Mouse (Mus musculus) G1E-ER4 (cell line): ENCODE results near the gene Rdh19. TPM values are rescaled to one million over a fixed set of nuclear protein-coding genes. Genes with fewer than 3 reads are reported as not detected.

ENCODE experiments used
- GATA1 ChIP-seq: IDR thresholded peaks from one replicate; pipeline ENCODE4 v1.8.0; 2012; ENCODE audit warnings: low read length, inconsistent platforms
- polyA plus RNA-seq: library from polyadenylated mRNA; stranded (reverse); fragments of >175 nt; gene quantifications from 2 replicates; pipeline ENCODE4 v1.2.3, GENCODE M21; 2012

The Rdh19 gene
- not detected in 2 replicates for polyA plus RNA-seq

GRCm38 (mm10) chr10:127849628-127850027, at the start of gene Rdh19:
Gene Rdh19 (plus strand): TSS chr10:127849928.
- TF ChIP-seq GATA1, result no peak

- TF ChIP-seq GATA1, result no peak
Observed at GRCm38 (mm10) chr10:127800891-127801290, 48.8 kb upstream of the Rdh19 start, which contains the start of gene Rdh16. Gene Rdh16 (plus strand): TSS chr10:127801152.

- TF ChIP-seq GATA1, result no peak
Observed at GRCm38 (mm10) chr10:127801612-127802011, 48.1 kb upstream of the Rdh19 start.

- TF ChIP-seq GATA1, result no peak
Observed at GRCm38 (mm10) chr10:127802236-127802635, 47.5 kb upstream of the Rdh19 start.

GRCm38 (mm10) chr10:127804416-127804815, 45.3 kb upstream of the Rdh19 start:
- TF ChIP-seq GATA1, result no peak

- TF ChIP-seq GATA1, result no peak
Observed at GRCm38 (mm10) chr10:127815888-127816287, 33.8 kb upstream of the Rdh19 start.

- TF ChIP-seq GATA1, result no peak
Observed at GRCm38 (mm10) chr10:127825386-127825785, 24.3 kb upstream of the Rdh19 start.

GRCm38 (mm10) chr10:127829121-127829520, 20.6 kb upstream of the Rdh19 start:
- TF ChIP-seq GATA1, result no peak

- TF ChIP-seq GATA1, result no peak
Observed at GRCm38 (mm10) chr10:127835292-127835691, 14.4 kb upstream of the Rdh19 start.

GRCm38 (mm10) chr10:127838539-127838938, 11.2 kb upstream of the Rdh19 start:
- no peak for TF ChIP-seq GATA1

GRCm38 (mm10) chr10:127840776-127841175, 9.0 kb upstream of the Rdh19 start:
- peak; percentile 56 for TF ChIP-seq GATA1

- no peak for TF ChIP-seq GATA1
Observed at GRCm38 (mm10) chr10:127848089-127848488, 1.6 kb upstream of the Rdh19 start.

GRCm38 (mm10) chr10:127856376-127856775, 6.6 kb downstream of the Rdh19 start:
- TF ChIP-seq GATA1, result no peak

GRCm38 (mm10) chr10:127864931-127865330, 15.2 kb downstream of the Rdh19 start:
- no peak for TF ChIP-seq GATA1

- no peak for TF ChIP-seq GATA1
Observed at GRCm38 (mm10) chr10:127866232-127866631, 16.5 kb downstream of the Rdh19 start, which contains the start of gene Rdh16f2. Gene Rdh16f2 (plus strand): TSS chr10:127866474.

GRCm38 (mm10) chr10:127872484-127872883, 22.8 kb downstream of the Rdh19 start:
- TF ChIP-seq GATA1, result no peak

- no peak for TF ChIP-seq GATA1
Observed at GRCm38 (mm10) chr10:127877681-127878080, 28.0 kb downstream of the Rdh19 start.
